Mouse (Mus musculus) CD4-positive naive resting alpha-beta T cell, adult 57 days (primary cell): ENCODE measurements around the gene Tmod2. TPM values are rescaled to one million over a fixed set of nuclear protein-coding genes. Genes with fewer than 3 reads are reported as not detected.

Source experiments
- total RNA-seq: library from RNA; stranded (reverse); gene quantifications from one replicate; pipeline ENCODE4 v1.2.4, GENCODE M21; 2023

Gene Tmod2
- 0.50 TPM for total RNA-seq

DNA sequence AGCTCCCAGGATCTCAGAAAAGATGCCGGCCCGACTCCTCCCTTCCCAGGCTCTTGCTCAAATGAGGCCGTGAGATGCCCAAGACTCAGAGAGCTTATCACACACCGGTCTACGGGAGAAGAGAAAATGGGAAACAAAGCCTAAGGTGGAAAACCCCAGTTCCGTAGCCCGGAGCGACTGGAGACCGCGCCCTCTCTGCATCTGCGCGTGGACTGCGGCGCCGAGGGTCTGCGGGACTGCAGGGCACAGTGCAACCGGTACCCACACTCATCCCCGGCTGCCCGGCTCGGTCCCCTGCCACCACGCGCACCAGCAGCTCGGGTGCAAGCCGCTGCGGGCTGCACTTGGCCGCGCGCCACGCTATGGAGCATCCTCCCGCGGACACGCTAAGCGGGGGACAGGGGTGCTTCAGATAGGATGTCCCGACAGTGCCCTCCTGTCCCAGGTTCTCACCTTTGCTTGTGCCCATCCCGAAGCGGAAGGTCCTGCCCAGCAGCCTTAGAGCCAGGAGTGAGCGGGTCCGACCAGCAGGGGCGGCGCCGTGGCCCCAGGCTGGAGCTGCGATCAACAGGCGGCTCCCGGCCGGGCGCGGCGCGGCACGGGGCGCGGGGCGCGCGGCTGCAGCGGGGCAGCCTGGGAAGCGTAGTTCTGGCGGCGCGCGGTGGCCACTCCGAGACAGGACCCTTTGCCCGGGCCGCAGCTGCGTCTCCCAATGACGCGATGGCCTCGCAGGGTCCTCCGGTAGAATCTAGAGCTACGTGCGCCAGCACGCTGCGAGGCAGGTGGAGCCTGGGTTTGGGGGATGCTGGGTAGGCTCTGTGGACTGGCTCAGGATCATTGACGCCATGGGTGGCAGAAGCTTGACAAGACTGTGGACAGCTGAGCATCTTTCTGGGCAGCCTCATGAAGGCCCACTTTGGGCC lies at the start of gene Tmod2:
Gene Tmod2 (minus strand): TSS at position 755 of the 923 bp plus-strand sequence.

DNA sequence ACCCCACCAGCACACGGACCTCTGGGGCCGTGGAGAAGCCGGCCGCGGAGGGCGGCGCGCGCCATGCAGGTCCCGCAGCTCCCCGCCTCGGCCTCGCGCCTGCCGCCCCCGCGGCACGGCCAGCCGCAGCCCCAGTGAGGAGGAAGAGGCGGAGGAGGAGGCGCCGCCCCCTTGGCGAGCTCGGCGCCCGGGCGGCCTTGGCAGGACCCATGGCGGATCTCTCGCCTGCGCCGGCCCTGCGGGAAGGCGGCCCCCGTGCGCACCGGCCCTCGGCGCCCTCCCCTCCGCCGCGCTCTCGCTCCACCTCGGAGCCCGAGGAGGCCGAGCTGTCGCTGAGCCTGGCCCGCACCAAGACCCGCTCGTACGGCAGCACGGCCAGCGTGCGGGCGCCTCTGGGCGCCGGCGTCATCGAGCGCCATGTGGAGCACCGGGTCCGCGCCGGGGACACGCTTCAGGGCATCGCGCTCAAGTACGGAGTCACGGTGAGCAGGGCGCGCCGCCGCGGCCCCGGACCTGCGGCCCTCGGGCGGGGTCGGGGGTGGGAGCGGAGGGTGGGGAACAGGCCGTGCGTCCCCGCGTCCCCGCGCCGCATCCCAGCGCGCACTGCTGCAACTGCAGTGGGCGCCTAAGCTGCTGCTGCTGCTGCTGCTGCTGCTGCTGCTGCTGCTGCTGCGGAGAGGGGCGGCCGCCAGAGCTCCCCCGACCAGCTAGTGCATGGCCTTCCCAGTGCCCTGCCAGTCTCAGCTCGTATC lies 14.6 kb upstream of the Tmod2 start, which contains the start of gene Lysmd2:
Gene Lysmd2 (plus strand): TSS at position 186 of the 752 bp plus-strand sequence.

DNA sequence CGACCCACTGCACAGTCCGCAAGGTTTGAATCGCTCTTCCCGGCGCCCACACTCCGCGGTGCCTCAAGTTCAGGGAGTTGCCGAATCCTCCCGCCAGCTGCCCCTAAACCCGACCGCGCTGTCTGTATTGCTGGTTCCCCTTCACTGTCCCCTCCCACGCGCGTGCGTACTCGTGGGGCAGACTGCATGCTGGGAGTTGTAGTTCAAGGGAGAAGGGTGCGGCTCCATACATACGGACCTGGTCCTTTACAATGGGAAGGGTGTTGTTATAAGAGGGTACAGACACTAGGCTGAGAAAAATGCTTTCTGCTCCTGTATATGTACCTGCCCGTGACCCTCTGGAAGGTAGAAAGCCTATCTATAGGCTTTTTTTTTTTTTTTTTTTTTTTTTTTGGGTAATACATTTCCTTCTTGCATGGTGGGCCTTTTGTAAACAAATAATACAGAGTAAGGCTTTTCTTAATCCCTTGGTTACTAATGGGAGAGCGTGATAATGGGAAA lies 51.6 kb downstream of the Tmod2 start, which contains the start of gene Tmod3:
Gene Tmod3 (minus strand): TSS at position 146 of the 501 bp plus-strand sequence.

Other genes starting within 250 kb of the Tmod2 start
- 69.4 TPM for gene Mapk6, start 201.3 kb downstream of the Tmod2 start, total RNA-seq
- gene Leo1, start 169.8 kb downstream of the Tmod2 start, total RNA-seq, result 20.6 TPM
- 209 TPM for gene Tmod3, start 51.7 kb downstream of the Tmod2 start, total RNA-seq
- 2.3 TPM for gene Lysmd2, start 14.4 kb upstream of the Tmod2 start, total RNA-seq
- gene Scg3, start 72.7 kb upstream of the Tmod2 start, total RNA-seq, result not detected
- gene Bmp5, start 164.0 kb upstream of the Tmod2 start, total RNA-seq, result not detected